Mouse (Mus musculus): ENCODE results near the gene Prss53.

Prss53 gene

GRCm38 (mm10) chr7:127923714-127924113 lies 32.9 kb upstream of the Prss53 start:
- no peaks in the 10 kb centered on the region for H3K36me3 ChIP-seq (ENCODE audit: control insufficient read depth, insufficient read depth, low read length, poor library complexity, severe bottlenecking)
- no peak for DNase-seq (ENCODE audit: low read depth, low spot score)
- no peaks in the 10 kb centered on the region for H3K27me3 ChIP-seq (ENCODE audit: control insufficient read depth, insufficient read depth, low read length, poor library complexity, severe bottlenecking)

GRCm38 (mm10) chr7:127922451-127923275 lies 31.9 kb upstream of the Prss53 start:
- peak; percentile 71 for DNase-seq (ENCODE audit: low read depth, low spot score)
- Histone ChIP-seq H3K36me3 (ENCODE audit: control insufficient read depth, insufficient read depth, low read length, poor library complexity, severe bottlenecking) (no peaks in the 10 kb centered on the region), H3K27me3 (ENCODE audit: control insufficient read depth, insufficient read depth, low read length, poor library complexity, severe bottlenecking) (no peaks in the 10 kb centered on the region)

GRCm38 (mm10) chr7:127921516-127921915 lies 30.7 kb upstream of the Prss53 start:
- Histone ChIP-seq H3K36me3 (ENCODE audit: control insufficient read depth, insufficient read depth, low read length, poor library complexity, severe bottlenecking) (0 out of 2 replicates have a peak, but pooled peaks cover 2% of the 10 kb centered on the region), H3K27me3 (ENCODE audit: control insufficient read depth, insufficient read depth, low read length, poor library complexity, severe bottlenecking) (no peaks in the 10 kb centered on the region)
- DNase-seq (ENCODE audit: low read depth, low spot score) = no peak

GRCm38 (mm10) chr7:127919290-127919689 lies 28.5 kb upstream of the Prss53 start:
- H3K27me3 ChIP-seq (ENCODE audit: control insufficient read depth, insufficient read depth, low read length, poor library complexity, severe bottlenecking) = no peaks in the 10 kb centered on the region
- peak; percentile 58 for DNase-seq (ENCODE audit: low read depth, low spot score)
- peaks cover 2% of the 10 kb centered on the region; the same call in 1 of the 2 replicates for H3K36me3 ChIP-seq (ENCODE audit: control insufficient read depth, insufficient read depth, low read length, poor library complexity, severe bottlenecking)

GRCm38 (mm10) chr7:127918203-127918602 lies 27.4 kb upstream of the Prss53 start:
- DNase-seq (ENCODE audit: low read depth, low spot score) = peak; percentile 81
- no peaks in the 10 kb centered on the region for H3K27me3 ChIP-seq (ENCODE audit: control insufficient read depth, insufficient read depth, low read length, poor library complexity, severe bottlenecking)
- H3K36me3 ChIP-seq (ENCODE audit: control insufficient read depth, insufficient read depth, low read length, poor library complexity, severe bottlenecking) = peaks cover 2% of the 10 kb centered on the region; the same call in 1 of the 2 replicates

GRCm38 (mm10) chr7:127915293-127915692 lies 24.5 kb upstream of the Prss53 start:
- Histone ChIP-seq H3K27me3 (ENCODE audit: control insufficient read depth, insufficient read depth, low read length, poor library complexity, severe bottlenecking) (no peaks in the 10 kb centered on the region), H3K36me3 (ENCODE audit: control insufficient read depth, insufficient read depth, low read length, poor library complexity, severe bottlenecking) (peaks cover 2% of the 10 kb centered on the region; the same call in 1 of the 2 replicates)
- peak; percentile 35 for DNase-seq (ENCODE audit: low read depth, low spot score)

GRCm38 (mm10) chr7:127912938-127913337 lies 22.2 kb upstream of the Prss53 start:
- no peak for DNase-seq (ENCODE audit: low read depth, low spot score)
- Histone ChIP-seq H3K36me3 (ENCODE audit: control insufficient read depth, insufficient read depth, low read length, poor library complexity, severe bottlenecking) (peaks cover 4% of the 10 kb centered on the region; the same call in 1 of the 2 replicates), H3K27me3 (ENCODE audit: control insufficient read depth, insufficient read depth, low read length, poor library complexity, severe bottlenecking) (no peaks in the 10 kb centered on the region)

GRCm38 (mm10) chr7:127912190-127912871 lies 21.6 kb upstream of the Prss53 start, which contains the start of gene Kat8:
Kat8 (plus strand) TSS chr7:127912516.
- no peaks in the 10 kb centered on the region for H3K27me3 ChIP-seq (ENCODE audit: control insufficient read depth, insufficient read depth, low read length, poor library complexity, severe bottlenecking)
- H3K36me3 ChIP-seq (ENCODE audit: control insufficient read depth, insufficient read depth, low read length, poor library complexity, severe bottlenecking) = peaks cover 7% of the 10 kb centered on the region; the same call in 1 of the 2 replicates
- peak; percentile 90 for DNase-seq (ENCODE audit: low read depth, low spot score)

- Histone ChIP-seq H3K27me3 (ENCODE audit: control insufficient read depth, insufficient read depth, low read length, poor library complexity, severe bottlenecking) (no peaks in the 10 kb centered on the region), H3K36me3 (ENCODE audit: control insufficient read depth, insufficient read depth, low read length, poor library complexity, severe bottlenecking) (peaks cover 10% of the 10 kb centered on the region; the same call in 1 of the 2 replicates)
- no peak for DNase-seq (ENCODE audit: low read depth, low spot score)
These were observed 17.9 kb upstream of the Prss53 start for GRCm38 (mm10) chr7:127908656-127909055.

GRCm38 (mm10) chr7:127907939-127908338 lies 17.2 kb upstream of the Prss53 start:
- DNase-seq (ENCODE audit: low read depth, low spot score) = no peak
- H3K27me3 ChIP-seq (ENCODE audit: control insufficient read depth, insufficient read depth, low read length, poor library complexity, severe bottlenecking) = no peaks in the 10 kb centered on the region
- H3K36me3 ChIP-seq (ENCODE audit: control insufficient read depth, insufficient read depth, low read length, poor library complexity, severe bottlenecking) = peaks cover 10% of the 10 kb centered on the region; the same call in 1 of the 2 replicates

GRCm38 (mm10) chr7:127903971-127904796 lies 13.4 kb upstream of the Prss53 start, which contains the start of gene Bckdk:
Bckdk (plus strand) TSS chr7:127904082.
- H3K27me3 ChIP-seq (ENCODE audit: control insufficient read depth, insufficient read depth, low read length, poor library complexity, severe bottlenecking) = no peaks in the 10 kb centered on the region
- DNase-seq (ENCODE audit: low read depth, low spot score) = peak; percentile 73
- peaks cover 10% of the 10 kb centered on the region; the same call in 1 of the 2 replicates for H3K36me3 ChIP-seq (ENCODE audit: control insufficient read depth, insufficient read depth, low read length, poor library complexity, severe bottlenecking)

GRCm38 (mm10) chr7:127901772-127902171 lies 11.0 kb upstream of the Prss53 start:
- Histone ChIP-seq H3K27me3 (ENCODE audit: control insufficient read depth, insufficient read depth, low read length, poor library complexity, severe bottlenecking) (no peaks in the 10 kb centered on the region), H3K36me3 (ENCODE audit: control insufficient read depth, insufficient read depth, low read length, poor library complexity, severe bottlenecking) (no peaks in the 10 kb centered on the region; the same call in 1 of the 2 replicates)
- no peak for DNase-seq (ENCODE audit: low read depth, low spot score)

GRCm38 (mm10) chr7:127899997-127900396 lies 9.2 kb upstream of the Prss53 start:
- no peaks in the 10 kb centered on the region for H3K27me3 ChIP-seq (ENCODE audit: control insufficient read depth, insufficient read depth, low read length, poor library complexity, severe bottlenecking)
- no peaks in the 10 kb centered on the region for H3K36me3 ChIP-seq (ENCODE audit: control insufficient read depth, insufficient read depth, low read length, poor library complexity, severe bottlenecking)
- no peak for DNase-seq (ENCODE audit: low read depth, low spot score)

GRCm38 (mm10) chr7:127898179-127898956 lies 7.6 kb upstream of the Prss53 start:
- Histone ChIP-seq H3K27me3 (ENCODE audit: control insufficient read depth, insufficient read depth, low read length, poor library complexity, severe bottlenecking) (no peaks in the 10 kb centered on the region), H3K36me3 (ENCODE audit: control insufficient read depth, insufficient read depth, low read length, poor library complexity, severe bottlenecking) (no peaks in the 10 kb centered on the region)
- DNase-seq (ENCODE audit: low read depth, low spot score) = no peak

All from splenic B cell, adult 2 months (primary cell).